Mouse (Mus musculus): ENCODE measurements around the gene Nrcam. TPM values are rescaled to one million over a fixed set of nuclear protein-coding genes. Genes with fewer than 3 reads are reported as not detected.

Nrcam gene
- polyA plus RNA-seq, 1 experiment from 2014 or later: 5.1 TPM

GRCm38 (mm10) chr12:44378431-44379161 lies 49.9 kb downstream of the Nrcam start:
- TF ChIP-seq CTCF (IDR thresholded peaks at IDR 0.05; ENCODE audit: low read depth): no peak
- Histone ChIP-seq H3K4me3 (replicated peaks; ENCODE audit: low read depth, low read length) (no peak overlapping the region), H3K27ac (no peak overlapping the region), H3K27me3 (ENCODE audit: insufficient read depth, low read length) (no peaks in the 10 kb centered on the region), H3K9ac (ENCODE audit: low read depth, low read length) (no peak overlapping the region), H3K36me3 (ENCODE audit: insufficient read depth, low read length) (no peaks in the 10 kb centered on the region), H3K4me2 (ENCODE audit: low read length) (no peak overlapping the region), H3K4me1 (replicated peaks; ENCODE audit: insufficient read depth, low read length) (no peaks in the 10 kb centered on the region), H3K9me3 (replicated peaks; ENCODE audit: low read length) (no peaks in the 10 kb centered on the region)
- no peak for DNase-seq (ENCODE audit: low spot score)
- no peak for ATAC-seq (replicated peaks; ENCODE audit: low FRiP score, low read depth)
- 72% methylated on average over 8 of the region's 8 CpGs for WGBS

DNA sequence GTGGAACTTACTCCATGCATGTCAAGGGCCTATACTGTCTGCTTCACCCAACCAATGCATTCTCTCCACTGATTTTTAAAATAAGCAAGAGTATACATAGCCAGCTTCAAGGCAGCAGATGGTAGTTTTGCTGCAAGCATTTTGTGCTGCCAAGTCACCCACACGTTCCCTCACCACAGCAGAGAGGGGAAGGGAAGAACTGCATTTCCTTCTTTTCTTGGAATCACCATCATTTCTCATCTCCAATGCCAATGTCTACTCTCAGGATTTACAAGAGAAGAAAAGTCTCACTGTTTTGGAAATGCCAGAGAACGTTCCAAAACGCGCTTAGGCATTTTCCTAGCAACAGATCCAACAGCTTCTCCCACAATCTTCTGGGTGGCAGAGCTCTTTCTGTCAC lies 52.1 kb downstream of the Nrcam start:
- no peak for TF ChIP-seq CTCF (IDR thresholded peaks at IDR 0.05; ENCODE audit: low read depth)
- H3K4me2 ChIP-seq (ENCODE audit: low read length): no peak overlapping the region
- DNase-seq (ENCODE audit: low spot score): no peak
- no peaks in the 10 kb centered on the region for H3K4me1 ChIP-seq (replicated peaks; ENCODE audit: insufficient read depth, low read length)
- WGBS: 84% methylated on average over 4 of the region's 4 CpGs
- H3K9me3 ChIP-seq (replicated peaks; ENCODE audit: low read length): no peaks in the 10 kb centered on the region
- H3K9ac ChIP-seq (ENCODE audit: low read depth, low read length): no peak overlapping the region
- H3K36me3 ChIP-seq (ENCODE audit: insufficient read depth, low read length): no peaks in the 10 kb centered on the region
- H3K4me3 ChIP-seq (replicated peaks; ENCODE audit: low read depth, low read length): no peak overlapping the region
- H3K27ac ChIP-seq: no peak overlapping the region
- no peaks in the 10 kb centered on the region for H3K27me3 ChIP-seq (ENCODE audit: insufficient read depth, low read length)
- ATAC-seq (replicated peaks; ENCODE audit: low FRiP score, low read depth): no peak

GRCm38 (mm10) chr12:44386398-44386797 lies 57.7 kb downstream of the Nrcam start:
- H3K36me3 ChIP-seq (ENCODE audit: insufficient read depth, low read length): no peaks in the 10 kb centered on the region
- H3K9me3 ChIP-seq (replicated peaks; ENCODE audit: low read length): no peaks in the 10 kb centered on the region
- no peak for TF ChIP-seq CTCF (IDR thresholded peaks at IDR 0.05; ENCODE audit: low read depth)
- H3K9ac ChIP-seq (ENCODE audit: low read depth, low read length): no peak overlapping the region
- H3K4me2 ChIP-seq (ENCODE audit: low read length): no peak overlapping the region
- 63% methylated on average over 7 of the region's 7 CpGs for WGBS
- no peaks in the 10 kb centered on the region for H3K4me1 ChIP-seq (replicated peaks; ENCODE audit: insufficient read depth, low read length)
- no peak for DNase-seq (ENCODE audit: low spot score)
- H3K27me3 ChIP-seq (ENCODE audit: insufficient read depth, low read length): no peaks in the 10 kb centered on the region
- H3K4me3 ChIP-seq (replicated peaks; ENCODE audit: low read depth, low read length): no peak overlapping the region
- no peak overlapping the region for H3K27ac ChIP-seq
- ATAC-seq (replicated peaks; ENCODE audit: low FRiP score, low read depth): no peak

DNA sequence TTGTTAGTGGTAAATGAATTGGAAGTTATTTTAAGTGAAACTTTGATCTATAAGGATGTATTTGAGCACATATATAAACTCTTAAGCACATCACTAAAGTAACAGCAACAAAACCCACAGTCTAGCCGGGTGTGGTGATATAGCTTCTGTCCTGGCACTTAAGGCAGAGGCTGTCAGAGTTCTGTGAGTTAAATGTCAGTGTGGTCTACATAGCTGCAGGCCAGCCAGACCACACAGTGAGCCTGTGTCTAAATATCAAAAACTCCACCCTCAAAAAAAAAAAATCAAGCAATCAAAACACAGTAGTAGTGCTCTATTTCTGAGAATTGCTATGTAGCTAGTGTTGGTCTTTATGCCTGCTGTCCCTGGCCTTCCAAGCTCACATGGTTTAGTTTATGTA lies 59.5 kb downstream of the Nrcam start:
- no peak overlapping the region for H3K27ac ChIP-seq
- no peak for ATAC-seq (replicated peaks; ENCODE audit: low FRiP score, low read depth)
- DNase-seq (ENCODE audit: low spot score): no peak

GRCm38 (mm10) chr12:44390391-44391137 lies 61.9 kb downstream of the Nrcam start:
- H3K4me1 ChIP-seq (replicated peaks; ENCODE audit: insufficient read depth, low read length): no peaks in the 10 kb centered on the region
- ATAC-seq (replicated peaks; ENCODE audit: low FRiP score, low read depth) (no peak), DNase-seq (ENCODE audit: low spot score) (no peak)
- H3K9ac ChIP-seq (ENCODE audit: low read depth, low read length): no peak overlapping the region
- no peaks in the 10 kb centered on the region for H3K9me3 ChIP-seq (replicated peaks; ENCODE audit: low read length)
- H3K36me3 ChIP-seq (ENCODE audit: insufficient read depth, low read length): no peaks in the 10 kb centered on the region
- no peak overlapping the region for H3K4me2 ChIP-seq (ENCODE audit: low read length)
- no peak overlapping the region for H3K27ac ChIP-seq
- no peaks in the 10 kb centered on the region for H3K27me3 ChIP-seq (ENCODE audit: insufficient read depth, low read length)
- WGBS: 88% methylated on average over 5 of the region's 5 CpGs
- H3K4me3 ChIP-seq (replicated peaks; ENCODE audit: low read depth, low read length): no peak overlapping the region
- no peak for TF ChIP-seq CTCF (IDR thresholded peaks at IDR 0.05; ENCODE audit: low read depth)

More for the DNA sequence above, 59.5 kb downstream of the Nrcam start:
- no peak for TF ChIP-seq CTCF (IDR thresholded peaks at IDR 0.05; ENCODE audit: low read depth)
- H3K4me2 ChIP-seq (ENCODE audit: low read length): no peak overlapping the region
- 58% methylated on average over 1 of the region's 1 CpGs for WGBS
- H3K4me1 ChIP-seq (replicated peaks; ENCODE audit: insufficient read depth, low read length): no peaks in the 10 kb centered on the region
- no peak overlapping the region for H3K9ac ChIP-seq (ENCODE audit: low read depth, low read length)
- no peaks in the 10 kb centered on the region for H3K9me3 ChIP-seq (replicated peaks; ENCODE audit: low read length)
- no peaks in the 10 kb centered on the region for H3K36me3 ChIP-seq (ENCODE audit: insufficient read depth, low read length)
- no peaks in the 10 kb centered on the region for H3K27me3 ChIP-seq (ENCODE audit: insufficient read depth, low read length)
- no peak overlapping the region for H3K4me3 ChIP-seq (replicated peaks; ENCODE audit: low read depth, low read length)

DNA sequence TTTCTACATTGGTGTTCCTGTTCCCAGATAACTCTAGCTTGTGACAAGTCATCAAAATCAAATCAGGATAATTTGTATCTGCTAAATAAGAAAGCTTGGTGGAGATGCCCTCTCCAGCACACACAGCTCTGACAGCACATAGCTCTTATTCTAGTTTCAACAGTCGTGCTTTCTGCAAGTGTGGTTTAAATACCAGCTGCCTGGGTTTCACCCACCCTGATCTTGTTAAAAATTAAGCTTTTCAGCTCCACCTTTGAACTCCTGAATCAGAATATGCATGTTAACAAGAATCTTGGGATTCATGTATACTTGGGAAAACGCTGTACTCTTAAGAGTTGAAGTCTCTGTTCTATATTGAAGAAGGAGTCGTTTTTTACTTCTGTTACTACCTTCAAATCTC lies 66.2 kb downstream of the Nrcam start:
- 51% methylated on average over 3 of the region's 3 CpGs for WGBS
- Histone ChIP-seq H3K9ac (ENCODE audit: low read depth, low read length) (no peak overlapping the region), H3K27ac (no peak overlapping the region), H3K36me3 (ENCODE audit: insufficient read depth, low read length) (no peaks in the 10 kb centered on the region), H3K4me1 (replicated peaks; ENCODE audit: insufficient read depth, low read length) (no peaks in the 10 kb centered on the region), H3K4me3 (replicated peaks; ENCODE audit: low read depth, low read length) (no peak overlapping the region), H3K9me3 (replicated peaks; ENCODE audit: low read length) (no peaks in the 10 kb centered on the region), H3K4me2 (ENCODE audit: low read length) (no peak overlapping the region), H3K27me3 (ENCODE audit: insufficient read depth, low read length) (no peaks in the 10 kb centered on the region)
- no peak for TF ChIP-seq CTCF (IDR thresholded peaks at IDR 0.05; ENCODE audit: low read depth)
- DNase-seq (ENCODE audit: low spot score) (no peak), ATAC-seq (replicated peaks; ENCODE audit: low FRiP score, low read depth) (no peak)
